Mouse (Mus musculus): ENCODE data around the gene Stx16.

DNA sequence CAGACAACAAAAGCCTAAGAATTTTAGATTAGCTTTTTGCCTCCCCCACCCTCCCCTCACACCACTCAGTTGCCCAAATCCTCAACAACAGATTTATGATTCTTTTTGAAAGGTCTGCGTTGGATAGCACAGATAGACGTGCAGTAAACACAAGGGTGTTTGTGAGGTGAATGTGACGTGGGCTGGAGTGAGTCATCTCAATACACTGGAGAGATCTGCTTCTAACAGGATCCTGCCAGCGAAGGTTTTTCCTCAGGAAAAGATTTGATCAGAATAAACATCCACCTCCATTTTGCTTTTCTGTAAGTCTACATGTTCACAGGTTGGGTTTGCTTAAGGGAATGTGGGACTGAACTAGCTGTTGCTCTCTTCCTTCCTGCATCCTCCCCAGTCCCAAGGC lies 27.4 kb downstream of the Stx16 start:
- no peak for TF ChIP-seq ZNF384 (IDR thresholded peaks at IDR 0.05; ENCODE audit: low read depth, low read length)
- no peak for TF ChIP-seq SIN3A (IDR thresholded peaks at IDR 0.05; ENCODE audit: low read length)
- TF ChIP-seq CTCF (IDR thresholded peaks at IDR 0.05 in 2 of 3, conservative IDR thresholded peaks at IDR 0.05 in 1 of 3; ENCODE audit: control insufficient read depth in 1 of 3, insufficient read depth in 1 of 3, low read depth in 2 of 3, low read length in 3 of 3, poor library complexity in 1 of 3, severe bottlenecking in 1 of 3), result no peak
- TF ChIP-seq POLR2A (IDR thresholded peaks at IDR 0.05; ENCODE audit: control insufficient read depth in 1 of 2, insufficient read depth in 1 of 2, low read depth in 1 of 2, low read length in 2 of 2, poor library complexity in 1 of 2), result no peak
- TF ChIP-seq TCF12 (IDR thresholded peaks at IDR 0.05; ENCODE audit: low read depth, low read length), result no peak
- no peak for TF ChIP-seq KAT2A (conservative IDR thresholded peaks at IDR 0.05; ENCODE audit: low read depth, low read length)
- TF ChIP-seq CHD2 (IDR thresholded peaks at IDR 0.05; ENCODE audit: low read length), result no peak
- no peak for TF ChIP-seq POLR2AphosphoS2 (IDR thresholded peaks at IDR 0.05; ENCODE audit: low read length)
- no peak for TF ChIP-seq MAFK (IDR thresholded peaks at IDR 0.05; ENCODE audit: borderline replicate concordance, low read depth, low read length)
- no peak for TF ChIP-seq EP300 (IDR thresholded peaks at IDR 0.05; ENCODE audit: low read depth in 1 of 2, low read length in 2 of 2)
- TF ChIP-seq JUND (IDR thresholded peaks at IDR 0.05; ENCODE audit: low read depth, low read length), result no peak
- no peak for TF ChIP-seq RAD21 (IDR thresholded peaks at IDR 0.05; ENCODE audit: low read depth, low read length)
- TF ChIP-seq MYC (IDR thresholded peaks at IDR 0.05; ENCODE audit: low read depth, low read length), result no peak
- TF ChIP-seq MAZ (IDR thresholded peaks at IDR 0.05; ENCODE audit: low read depth, low read length), result no peak

All from MEL (cell line).